Mouse (Mus musculus): ENCODE data around the gene Med12l.

Med12l gene

DNA sequence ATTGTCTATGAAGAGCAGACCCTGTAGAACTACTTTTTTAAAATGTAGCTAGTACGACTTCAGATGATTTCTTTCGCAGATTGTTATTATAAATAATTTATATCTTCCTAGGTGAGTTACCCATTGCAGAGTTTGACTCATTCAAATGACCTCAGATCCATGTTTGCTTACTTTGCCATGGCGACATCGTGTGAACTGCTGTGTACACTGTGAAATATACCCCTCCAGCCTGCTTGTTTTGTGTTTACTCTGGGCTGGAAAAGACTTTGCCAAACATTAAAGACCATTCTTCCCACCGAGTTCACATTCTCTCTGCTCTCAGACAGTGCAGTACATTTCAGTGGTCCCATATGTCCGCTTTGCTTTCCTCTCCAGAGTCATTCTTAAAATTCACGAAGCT is 310.5 kb downstream of the Med12l start:
- no peak for DNase-seq (ENCODE audit: low read depth)

DNA sequence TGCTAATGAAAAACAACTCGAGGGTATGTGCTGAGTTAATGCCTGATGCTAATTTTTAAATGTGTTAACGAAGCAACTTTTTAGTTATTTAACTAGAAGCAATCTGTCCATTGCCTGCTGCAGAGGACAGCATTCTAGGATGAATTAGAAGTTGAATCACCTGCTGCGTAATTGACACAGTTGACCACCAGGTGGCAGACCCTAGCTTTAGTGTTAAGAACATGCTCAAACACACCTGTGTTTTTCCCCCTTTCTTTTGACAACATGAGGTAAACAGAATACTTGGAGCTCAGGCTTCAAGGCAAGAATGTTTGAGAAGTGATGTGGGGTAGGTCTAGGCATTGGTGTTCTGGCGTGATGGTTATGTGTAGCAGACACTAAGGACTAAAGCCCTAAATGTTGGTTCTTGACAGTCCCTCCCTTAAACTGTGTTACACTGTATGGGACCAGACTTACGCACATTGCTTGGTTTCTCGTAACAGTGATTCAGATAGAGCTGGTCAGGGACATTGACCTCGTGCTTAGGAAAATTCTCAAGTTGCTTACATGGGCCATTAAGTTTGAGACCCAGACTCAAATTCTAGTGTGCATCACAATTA is 315.8 kb downstream of the Med12l start:
- peak; percentile 14 for DNase-seq (ENCODE audit: low read depth)

DNA sequence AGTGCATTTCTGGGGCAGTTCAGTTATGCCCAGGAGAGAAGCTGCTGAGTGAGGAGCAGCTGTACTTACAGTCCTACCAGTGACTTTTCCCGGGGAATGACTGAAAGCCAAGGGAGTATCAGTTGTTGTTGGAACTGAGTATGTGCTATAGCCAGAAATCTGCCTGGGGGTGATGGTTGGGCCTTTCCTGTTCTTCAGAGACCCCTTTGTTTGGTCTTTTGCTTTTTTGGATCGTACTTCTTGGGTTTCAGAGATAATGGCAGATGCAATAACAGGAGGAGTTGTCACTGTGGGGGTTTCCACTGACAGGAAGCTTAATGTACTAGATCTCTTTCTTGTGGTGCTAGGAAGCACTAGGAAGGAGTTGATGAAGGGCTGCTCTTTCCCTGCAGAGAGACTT is 322.9 kb downstream of the Med12l start:
- DNase-seq (ENCODE audit: low read depth) = no peak

DNA sequence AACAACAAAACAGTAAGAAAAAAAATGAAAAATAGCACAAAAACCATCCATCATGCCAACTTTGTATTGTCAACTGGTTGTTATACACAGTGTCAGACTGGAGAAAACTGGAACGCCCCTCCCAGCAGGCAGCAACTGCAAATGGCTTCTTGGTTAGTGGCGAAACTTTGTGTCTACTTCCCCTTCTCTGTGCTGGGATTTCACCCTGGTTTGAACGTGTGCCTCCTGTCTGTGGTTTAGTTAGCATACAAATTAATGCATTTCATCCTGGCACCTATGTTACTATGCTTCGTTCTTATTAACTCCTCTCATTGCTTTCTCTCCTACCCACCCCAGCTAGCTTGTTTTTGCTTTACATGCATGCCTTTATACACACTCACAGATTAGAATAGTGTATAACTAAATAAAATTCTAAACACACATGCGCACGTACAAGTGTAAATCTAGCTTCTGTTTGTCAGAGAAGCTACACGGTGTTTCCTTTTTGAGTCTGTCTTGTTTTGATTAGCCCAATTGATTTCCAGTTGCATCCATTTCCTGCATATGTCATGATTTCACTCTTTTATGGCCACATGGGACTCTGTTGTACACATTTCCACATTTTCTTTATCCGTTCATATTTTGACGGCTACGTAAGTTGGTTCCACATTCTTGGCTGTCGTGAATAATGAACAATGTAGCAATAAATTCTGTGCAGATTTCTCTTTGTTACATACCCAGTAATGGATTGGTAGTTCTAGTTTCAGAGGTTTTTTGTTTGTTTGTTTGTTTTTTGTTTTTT is 336.2 kb downstream of the Med12l start:
- no peak for DNase-seq (ENCODE audit: low read depth)

DNA sequence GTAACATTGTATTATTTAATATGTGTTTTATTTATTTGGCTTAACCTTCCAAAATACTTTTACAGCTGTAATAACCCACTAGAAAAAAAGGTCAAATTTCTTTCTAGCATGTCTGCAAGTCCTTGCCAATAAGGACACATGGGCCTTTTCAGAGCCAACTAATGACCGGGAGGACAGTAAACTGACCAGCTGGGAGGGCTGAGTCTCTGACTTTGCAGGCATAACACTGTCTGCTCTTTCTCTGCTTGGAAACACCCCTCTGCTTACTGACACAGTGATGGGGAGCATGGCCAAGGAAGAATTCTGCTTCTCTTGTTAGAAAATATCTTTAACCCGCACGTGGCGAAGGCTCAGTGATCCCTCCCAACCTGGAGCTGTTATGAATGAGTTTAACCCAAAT is 337.4 kb downstream of the Med12l start:
- no peak for DNase-seq (ENCODE audit: low read depth)

DNA sequence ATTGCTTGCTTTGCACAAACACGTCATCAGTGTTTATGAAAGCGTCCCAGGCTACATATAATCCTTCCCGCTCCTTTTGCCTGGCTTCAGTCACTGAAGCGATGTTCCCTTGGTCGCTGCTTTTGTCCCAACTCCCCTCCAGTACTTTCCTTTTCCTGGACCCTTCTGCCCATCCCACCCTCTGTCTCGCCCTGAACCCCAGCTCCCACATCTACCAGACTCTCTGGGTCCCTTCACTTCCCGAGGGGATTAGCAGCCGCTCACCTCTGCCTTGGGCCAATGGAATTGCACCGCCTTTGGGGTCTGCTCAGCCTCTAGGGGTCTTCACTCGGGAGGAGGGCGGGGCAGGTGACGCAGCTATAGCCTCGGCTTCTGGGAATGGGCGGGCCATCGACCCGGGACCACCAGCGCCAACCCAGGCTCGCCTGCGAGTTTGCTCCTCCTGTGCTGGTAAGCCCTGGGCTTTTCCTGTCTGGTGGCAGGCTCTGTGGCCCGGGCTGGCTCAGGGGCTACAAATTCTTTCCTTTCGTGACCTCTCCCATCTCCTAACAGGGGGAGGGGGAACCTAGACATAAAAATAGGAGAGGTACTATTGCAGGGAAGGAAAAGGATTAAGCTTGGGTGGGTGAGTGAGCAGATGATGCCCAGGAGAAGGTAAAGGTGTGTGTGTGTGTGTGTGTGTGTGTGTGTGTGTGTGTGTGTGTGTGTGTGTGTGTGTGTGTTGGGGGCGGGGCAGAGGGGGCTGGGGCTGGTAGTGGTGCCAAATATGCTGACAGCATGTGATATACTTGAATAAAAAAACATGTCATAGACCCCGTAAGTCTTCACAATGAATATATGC is 338.7 kb downstream of the Med12l start, which contains the start of gene Igsf10:
Gene Igsf10, minus strand, starts transcription at position 330 of the 841 bp plus-strand sequence.
- no peak for DNase-seq (ENCODE audit: low read depth)

DNA sequence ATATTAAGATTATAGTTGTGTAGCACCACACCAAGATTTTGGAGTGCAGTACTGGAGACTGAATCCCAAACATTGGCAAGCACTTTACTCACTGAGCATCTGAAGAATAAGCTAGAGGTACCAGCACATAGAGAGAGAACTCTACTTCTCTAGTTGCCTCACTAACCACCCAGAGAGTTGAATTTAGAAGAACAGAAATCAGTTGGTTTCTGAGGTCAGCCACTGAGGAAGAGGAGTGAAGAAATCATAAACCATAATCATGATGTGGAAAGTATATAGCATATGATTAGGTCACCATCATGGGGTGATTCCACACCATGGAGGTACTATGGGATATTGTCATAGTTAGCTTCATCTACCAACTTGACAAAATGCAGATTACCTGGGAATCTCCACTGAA is 346.1 kb downstream of the Med12l start:
- DNase-seq (ENCODE audit: low read depth) = no peak

DNA sequence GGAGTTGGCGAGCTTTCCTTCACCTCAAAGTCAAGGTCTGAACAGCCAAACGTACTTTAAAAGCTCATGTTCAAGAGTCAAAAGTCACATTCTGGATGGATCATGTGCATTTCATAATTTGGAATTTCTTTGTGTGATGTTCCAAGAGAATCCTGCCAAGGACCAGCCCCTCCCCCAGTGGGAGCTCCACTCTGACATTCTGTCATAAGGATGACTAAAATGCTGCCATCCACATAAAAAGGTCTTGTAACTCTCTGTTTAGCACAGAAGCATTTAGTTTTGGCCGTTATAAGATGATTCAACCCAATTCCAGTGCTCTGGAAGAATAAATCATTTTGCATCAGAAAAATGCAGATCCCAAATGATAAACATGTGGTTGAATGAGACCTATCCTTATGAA is 348.5 kb downstream of the Med12l start:
- DNase-seq (ENCODE audit: low read depth) = no peak

DNA sequence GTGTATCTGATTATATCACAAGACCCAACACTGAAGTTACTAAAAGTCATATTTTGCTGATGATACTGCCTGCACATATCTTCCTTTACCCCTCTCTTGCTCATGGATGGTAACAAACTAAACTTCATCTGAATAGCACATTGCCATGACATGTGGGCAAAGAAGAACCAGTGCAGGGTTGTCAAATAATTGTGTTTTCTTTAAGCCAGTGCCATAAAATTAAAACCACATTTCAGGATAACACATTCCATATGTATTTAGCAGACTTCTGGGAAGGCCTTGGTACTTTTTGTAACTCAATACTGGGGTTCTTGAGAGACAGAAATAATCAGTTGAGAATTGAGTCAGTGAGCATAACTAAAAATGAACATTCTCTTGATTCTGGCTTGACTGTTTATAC is 354.5 kb downstream of the Med12l start:
- no peak for DNase-seq (ENCODE audit: low read depth)

DNA sequence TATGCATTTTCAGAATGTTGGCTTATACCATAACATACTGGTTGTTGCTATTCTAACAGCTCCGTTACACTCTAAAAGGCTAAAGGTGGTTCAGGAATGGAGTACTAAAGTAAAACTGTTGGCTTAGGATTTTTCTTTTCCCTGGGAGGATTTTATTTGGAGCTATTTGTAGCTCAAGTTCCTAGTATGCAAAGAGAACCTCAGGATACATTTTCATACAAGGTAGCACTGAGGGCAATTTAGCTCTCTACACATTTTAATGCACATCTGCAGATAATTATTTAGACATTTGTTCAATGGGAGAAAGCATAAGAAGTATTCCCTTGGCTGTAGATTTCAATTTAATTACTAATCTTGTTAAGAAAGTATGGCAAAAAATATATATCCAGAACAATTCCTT is 356.3 kb downstream of the Med12l start:
- no peak for DNase-seq (ENCODE audit: low read depth)
